Mouse (Mus musculus): ENCODE results near the gene Popdc2.
A peak's percentile ranks its signal among the peaks of the same experiment; 100 is the strongest.
"Not testable (repeated sequence)": the region's sequence is repeated elsewhere in the genome, so short reads cannot be mapped to it uniquely, and the experiment has no call there.

The Popdc2 gene

GRCm38 (mm10) chr16:38361933-38362332 lies at the start of gene Popdc2:
Popdc2 (plus strand) TSS chr16:38362209.
- no peak for DNase-seq

- no peak for DNase-seq
Measured at GRCm38 (mm10) chr16:38318492-38318891, 43.5 kb upstream of the Popdc2 start.

- no peak for DNase-seq
Measured at GRCm38 (mm10) chr16:38319087-38319486, 42.9 kb upstream of the Popdc2 start.

GRCm38 (mm10) chr16:38321452-38321935 lies 40.5 kb upstream of the Popdc2 start:
- DNase-seq, result peak; percentile 48

GRCm38 (mm10) chr16:38324311-38324710 lies 37.7 kb upstream of the Popdc2 start:
- no peak for DNase-seq

- no peak for DNase-seq
Measured at GRCm38 (mm10) chr16:38326778-38327397, 35.1 kb upstream of the Popdc2 start.

GRCm38 (mm10) chr16:38329340-38329739 lies 32.7 kb upstream of the Popdc2 start:
- DNase-seq, result no peak

- DNase-seq, result peak; percentile 28
Measured at GRCm38 (mm10) chr16:38334431-38334830, 27.6 kb upstream of the Popdc2 start.

- DNase-seq, result not testable (repeated sequence)
Measured at GRCm38 (mm10) chr16:38338077-38338476, 23.9 kb upstream of the Popdc2 start.

- DNase-seq, result peak; percentile 82
Measured at GRCm38 (mm10) chr16:38341396-38342324, 20.3 kb upstream of the Popdc2 start, which contains the start of gene Maats1. Maats1 (minus strand) TSS chr16:38342143.

- DNase-seq, result no peak
Measured at GRCm38 (mm10) chr16:38344941-38345725, 16.9 kb upstream of the Popdc2 start.

GRCm38 (mm10) chr16:38346529-38347325 lies 15.3 kb upstream of the Popdc2 start, which contains the start of the genes Cox17 and Gm21987:
Cox17 (plus strand) TSS chr16:38346991.
Gm21987 (plus strand) TSS chr16:38347040.
- DNase-seq, result peak; percentile 93

GRCm38 (mm10) chr16:38347588-38347987 lies 14.4 kb upstream of the Popdc2 start:
- no peak for DNase-seq

- DNase-seq, result no peak
Measured at GRCm38 (mm10) chr16:38348217-38348761, 13.7 kb upstream of the Popdc2 start.

- DNase-seq, result no peak
Measured at GRCm38 (mm10) chr16:38349881-38350280, 12.1 kb upstream of the Popdc2 start.

- DNase-seq, result no peak
Measured at GRCm38 (mm10) chr16:38350361-38350855, 11.6 kb upstream of the Popdc2 start.

GRCm38 (mm10) chr16:38350939-38351338 lies 11.1 kb upstream of the Popdc2 start:
- DNase-seq, result no peak

GRCm38 (mm10) chr16:38352031-38352430 lies 10.0 kb upstream of the Popdc2 start:
- DNase-seq, result peak; percentile 15

- DNase-seq, result no peak
Measured at GRCm38 (mm10) chr16:38352851-38353250, 9.2 kb upstream of the Popdc2 start.

- DNase-seq, result no peak
Measured at GRCm38 (mm10) chr16:38353642-38354041, 8.4 kb upstream of the Popdc2 start.

GRCm38 (mm10) chr16:38354185-38354913 lies 7.7 kb upstream of the Popdc2 start:
- DNase-seq, result no peak
